Mouse (Mus musculus): ENCODE data around the gene Pnpla2.

DNA sequence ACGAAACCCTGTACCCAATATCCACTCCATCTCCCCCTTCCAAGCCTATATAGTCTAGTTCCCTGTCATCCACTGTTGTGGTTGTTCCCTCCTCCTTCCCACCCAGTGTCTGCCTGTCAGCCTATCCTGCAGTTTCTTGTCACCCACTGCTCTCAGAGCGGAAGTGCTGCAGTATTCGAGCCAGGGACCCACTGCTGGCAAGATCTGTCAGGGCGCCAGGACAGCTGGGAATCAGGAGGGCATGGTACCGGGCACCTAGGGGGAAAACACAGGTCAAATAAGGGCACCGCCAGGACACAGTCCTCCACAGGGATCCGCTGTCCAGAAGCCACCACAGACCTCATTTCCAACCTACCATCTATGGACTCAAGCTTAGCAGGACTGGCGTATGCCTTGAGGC is 44.4 kb upstream of the Pnpla2 start:
- TF ChIP-seq CTCF (conservative IDR thresholded peaks at IDR 0.05; ENCODE audit: insufficient read depth, insufficient read length, low read depth, low read length) = no peak
- no peak for TF ChIP-seq POLR2A (IDR thresholded peaks at IDR 0.05; ENCODE audit: low read depth, low read length)
